Mouse (Mus musculus): ENCODE results near the gene Bcas1.

The Bcas1 gene

GRCm38 (mm10) chr2:170349096-170349495, 78.5 kb downstream of the Bcas1 start:
- no peak for DNase-seq (ENCODE audit: low spot score in 2 of 2)

GRCm38 (mm10) chr2:170347131-170347765, 80.4 kb downstream of the Bcas1 start:
- DNase-seq (ENCODE audit: low spot score in 2 of 2) = peak in 1 of 2 experiments; percentile 41

- DNase-seq (ENCODE audit: low spot score in 2 of 2) = no peak
Observed at GRCm38 (mm10) chr2:170345410-170345793, 82.2 kb downstream of the Bcas1 start.

DNA sequence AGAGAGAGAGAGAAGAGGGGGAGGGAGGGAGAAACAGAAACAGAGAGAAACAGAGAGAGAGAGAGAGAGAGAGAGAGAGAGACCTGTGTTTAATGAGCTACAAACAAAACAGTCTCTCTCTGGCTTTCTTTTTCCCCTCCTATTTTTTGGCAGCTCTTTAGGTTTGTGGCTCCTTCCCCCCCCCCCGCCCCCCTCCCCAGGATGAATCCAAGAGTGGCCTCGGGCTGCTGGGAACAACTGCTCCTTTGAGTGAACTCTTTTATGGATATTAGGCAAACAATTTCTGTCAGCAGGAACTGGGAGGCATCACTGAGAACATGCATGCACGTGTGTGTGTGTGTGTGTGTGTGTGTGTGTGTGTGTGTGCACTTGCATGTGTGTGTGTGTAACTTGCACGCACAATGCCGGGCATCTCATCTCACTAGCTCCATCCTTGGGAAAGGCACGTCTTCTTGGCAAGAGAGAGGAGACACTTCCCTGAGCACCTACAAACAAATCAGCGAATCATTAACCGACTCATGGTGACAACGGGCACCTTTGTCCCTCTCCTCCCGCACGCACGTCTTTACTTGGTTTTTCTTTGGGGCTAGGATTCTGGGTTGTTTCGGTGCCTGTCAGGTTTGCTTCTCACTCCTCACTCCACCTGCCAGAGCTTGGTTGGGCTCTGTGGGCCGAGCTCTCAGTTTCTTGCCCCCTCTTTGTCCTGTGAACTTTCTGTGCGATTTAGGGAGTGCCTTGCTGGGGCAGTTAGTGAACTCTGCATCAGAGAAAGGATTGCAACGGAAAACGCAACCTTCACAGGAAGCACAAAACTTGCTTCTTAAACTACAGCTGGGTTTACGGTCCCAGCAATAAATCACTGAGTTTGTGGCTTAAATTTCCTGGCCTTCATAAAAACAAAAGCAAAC, 82.9 kb downstream of the Bcas1 start:
- no peak for DNase-seq (ENCODE audit: low spot score in 2 of 2)

- DNase-seq (ENCODE audit: low spot score in 2 of 2) = no peak
Observed at GRCm38 (mm10) chr2:170343819-170344317, 83.8 kb downstream of the Bcas1 start.

DNA sequence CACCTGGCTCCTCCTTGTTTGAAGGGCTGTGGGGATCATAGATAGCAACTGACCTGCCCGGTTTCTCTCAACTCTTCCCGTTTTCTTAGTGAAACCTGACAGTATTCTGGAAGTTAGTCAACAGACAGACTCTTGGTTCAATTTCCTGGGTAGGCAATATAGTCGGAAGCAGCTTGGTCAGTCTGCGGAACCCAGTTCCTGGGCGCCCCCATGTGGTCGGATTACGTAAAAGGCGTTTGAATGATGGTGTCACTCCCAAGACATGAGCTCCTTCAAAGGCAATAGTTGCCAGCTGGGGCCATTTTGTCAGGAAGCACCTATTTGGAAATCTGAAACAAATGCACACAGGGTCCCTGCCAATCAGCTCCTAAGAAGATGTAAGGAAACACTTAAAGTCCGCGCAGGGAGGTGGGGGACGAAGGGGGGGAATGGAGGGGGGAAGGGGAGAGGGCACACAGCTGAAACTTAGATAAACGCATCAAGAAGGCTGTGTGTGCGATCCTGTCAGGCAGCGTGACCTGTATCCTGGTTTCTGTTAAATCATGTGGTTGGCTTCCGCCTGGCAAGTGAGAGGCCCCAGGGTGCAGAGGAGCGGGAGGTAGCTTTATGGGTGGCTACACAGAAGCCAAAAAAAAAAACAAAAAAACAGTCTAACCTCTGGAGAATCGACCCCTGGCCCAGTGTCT, 84.4 kb downstream of the Bcas1 start:
- DNase-seq (ENCODE audit: low spot score in 2 of 2) = peak; percentile 42 to 63

DNA sequence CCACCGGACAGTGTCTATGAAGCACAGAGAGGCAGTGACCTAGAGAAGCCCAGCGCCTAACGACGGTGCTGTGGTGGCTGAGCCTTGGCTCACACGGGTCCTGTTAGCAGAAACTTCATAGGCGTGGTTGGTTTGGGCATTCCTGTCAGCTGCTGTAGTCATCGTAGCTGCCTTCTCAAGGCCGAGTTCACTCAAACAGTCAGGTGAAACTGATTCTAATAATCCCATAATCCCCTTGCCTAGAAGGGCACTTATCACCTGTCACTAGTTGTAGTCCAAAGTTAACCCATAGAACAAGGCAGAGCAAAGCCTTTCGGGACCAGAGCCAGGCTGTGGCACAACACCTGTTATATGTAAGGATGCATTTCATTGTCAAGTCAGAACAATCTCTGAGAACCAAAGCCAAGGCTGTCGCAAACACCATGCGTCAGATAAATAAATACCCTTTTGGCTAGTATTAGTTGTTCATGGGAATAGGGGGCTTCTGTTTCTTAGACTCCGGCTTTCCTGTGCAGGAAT, 85.3 kb downstream of the Bcas1 start:
- DNase-seq (ENCODE audit: low spot score in 2 of 2) = no peak

- DNase-seq (ENCODE audit: low spot score in 2 of 2) = no peak
Observed at GRCm38 (mm10) chr2:170341179-170341578, 86.5 kb downstream of the Bcas1 start.

DNA sequence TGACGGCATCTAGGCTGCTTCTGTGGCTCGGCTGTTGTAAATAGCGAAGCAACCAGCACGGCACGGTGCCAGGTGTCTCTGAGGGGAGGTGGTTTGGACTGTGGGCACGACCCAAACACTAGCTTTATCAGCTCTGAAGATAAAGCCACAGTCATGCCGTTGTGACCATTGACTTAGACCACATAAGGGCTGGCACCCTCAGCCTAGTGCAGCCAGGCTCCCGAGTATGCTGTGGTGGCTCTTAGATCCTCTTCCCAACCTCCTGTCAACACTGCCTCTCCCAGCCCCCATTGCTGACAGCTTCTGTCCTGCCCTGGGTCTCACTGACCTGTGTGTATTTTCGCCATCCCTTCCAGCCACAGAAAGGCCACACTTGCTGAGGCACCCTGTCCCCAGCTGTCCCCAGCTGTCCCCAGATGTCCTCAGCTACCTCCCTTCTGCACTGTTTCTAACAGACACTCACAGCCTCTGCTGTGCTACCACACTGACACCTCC, 91.3 kb downstream of the Bcas1 start:
- no peak for DNase-seq (ENCODE audit: low spot score in 2 of 2)

DNA sequence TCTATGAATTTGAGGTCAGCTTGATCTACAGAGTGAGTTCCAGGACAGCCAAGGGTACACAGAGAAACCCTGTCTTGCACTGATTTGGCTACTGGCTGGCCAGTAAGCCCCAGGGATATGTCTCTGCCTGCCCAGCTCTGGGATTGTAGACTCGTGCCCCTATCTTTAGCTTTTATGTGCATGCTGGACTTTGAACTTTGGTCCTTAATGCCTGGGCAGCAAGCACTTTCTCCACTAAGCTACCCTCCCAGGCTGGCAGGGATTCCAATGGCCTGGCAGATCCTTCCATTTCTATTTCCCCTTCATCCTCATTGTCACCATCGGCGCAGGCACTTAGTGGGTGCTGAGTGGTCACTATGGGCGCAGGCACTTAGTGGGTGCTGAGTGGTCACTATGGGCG, 92.5 kb downstream of the Bcas1 start:
- DNase-seq (ENCODE audit: low spot score in 2 of 2) = no peak

DNA sequence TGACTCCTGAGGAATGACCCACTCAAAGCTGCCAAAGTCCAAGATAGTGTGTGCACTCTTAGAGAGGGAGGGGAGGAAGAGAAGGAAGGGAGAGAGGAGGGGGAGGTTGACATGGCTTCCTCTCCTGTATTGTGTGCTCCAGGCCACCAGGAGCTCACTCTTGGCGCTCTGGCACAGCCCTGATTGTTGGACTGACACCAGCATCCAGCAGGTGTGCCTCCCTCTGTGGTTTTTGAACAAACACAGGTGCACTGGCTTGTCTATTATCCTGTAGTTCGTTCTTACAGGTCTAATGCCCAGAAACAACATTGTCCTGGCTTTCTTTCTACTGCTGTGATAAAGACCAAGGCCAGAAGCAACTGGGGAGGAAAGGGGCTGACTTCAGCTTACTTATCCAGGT, 95.8 kb downstream of the Bcas1 start:
- DNase-seq (ENCODE audit: low spot score in 2 of 2) = no peak

DNA sequence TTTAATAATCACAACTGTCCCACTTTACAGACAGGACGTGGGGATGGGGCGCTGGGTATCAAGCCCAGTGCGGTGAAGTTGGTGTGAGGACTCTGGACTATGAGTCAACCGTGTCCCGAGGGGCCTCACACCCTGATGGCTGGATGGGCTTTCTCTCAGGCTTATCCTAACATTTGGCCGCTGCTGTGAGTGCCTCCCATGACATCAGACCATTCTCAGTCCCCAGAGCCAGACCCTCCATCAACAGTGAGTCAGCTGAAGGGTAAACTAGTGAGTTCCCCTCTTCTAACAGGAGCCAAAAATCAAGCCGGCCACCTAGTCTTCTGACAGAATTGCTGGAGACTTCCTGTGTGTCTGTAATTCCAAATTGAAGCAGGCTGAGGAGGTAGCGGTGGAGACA, 97.2 kb downstream of the Bcas1 start:
- no peak for DNase-seq (ENCODE audit: low spot score in 2 of 2)

DNA sequence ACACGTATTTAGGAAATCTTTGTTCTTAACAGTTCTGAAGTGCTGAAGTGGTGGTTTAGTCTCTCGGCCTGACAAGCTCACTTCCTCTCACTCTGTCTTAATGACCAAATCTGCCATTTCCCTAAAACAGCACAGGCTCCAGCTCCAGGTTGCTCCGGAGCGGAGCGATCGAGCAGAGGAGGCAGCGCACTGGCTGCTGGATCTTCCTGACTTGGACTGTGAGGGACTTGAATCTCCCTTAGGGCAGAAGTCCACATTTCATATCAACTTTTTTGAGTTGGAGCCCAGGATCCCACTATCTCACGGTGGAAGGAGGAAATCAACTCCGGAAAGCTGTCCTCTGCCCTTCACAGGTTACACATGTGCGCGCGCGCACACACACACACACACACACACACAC, 97.7 kb downstream of the Bcas1 start:
- DNase-seq (ENCODE audit: low spot score in 2 of 2) = no peak

DNA sequence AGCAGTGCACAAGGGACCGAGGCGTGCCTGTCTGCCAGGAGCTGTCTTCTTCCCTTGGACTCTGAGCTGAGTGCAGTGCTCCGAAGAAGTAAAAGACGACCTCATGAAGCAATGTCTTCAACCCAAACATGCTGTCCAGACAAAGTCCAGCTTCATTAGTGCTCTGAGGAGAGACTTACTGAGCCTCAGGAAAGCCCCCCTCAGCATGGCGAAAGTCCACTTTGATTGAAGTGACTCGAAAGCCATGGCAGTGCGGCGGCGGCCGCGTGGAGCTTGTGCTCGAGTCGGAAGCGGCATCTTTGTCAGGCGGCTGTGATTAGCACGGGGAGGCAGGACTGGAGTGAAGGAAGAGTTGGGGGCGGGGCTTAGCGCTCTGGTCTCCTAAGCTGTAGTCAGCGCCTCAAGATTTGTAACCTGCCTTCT, 103.7 kb downstream of the Bcas1 start:
- peak in 1 of 2 experiments; percentile 42 for DNase-seq (ENCODE audit: low spot score in 2 of 2)

DNA sequence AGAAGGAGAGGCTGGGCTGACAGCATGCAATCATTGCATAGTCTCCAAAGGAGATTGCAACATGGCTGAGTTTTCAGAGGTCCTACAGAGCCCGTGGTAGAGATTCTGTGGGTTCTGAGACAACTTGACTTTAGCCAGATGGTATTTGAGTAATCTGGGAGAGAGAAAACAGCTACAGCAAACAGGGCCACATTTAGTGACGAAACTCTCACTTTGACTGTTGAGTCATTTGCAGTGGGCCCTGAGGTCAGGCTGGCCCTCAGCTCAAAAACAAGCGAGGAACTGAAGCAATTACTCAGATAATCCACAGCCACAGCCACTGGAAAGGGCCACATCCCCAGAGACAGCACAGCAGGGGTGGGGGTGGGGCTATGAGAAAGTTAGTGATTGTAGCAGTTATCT, 105.6 kb downstream of the Bcas1 start:
- no peak for DNase-seq (ENCODE audit: low spot score in 2 of 2)

GRCm38 (mm10) chr2:170321579-170321978, 106.1 kb downstream of the Bcas1 start:
- no peak for DNase-seq (ENCODE audit: low spot score in 2 of 2)

GRCm38 (mm10) chr2:170319533-170320463, 107.8 kb downstream of the Bcas1 start:
- no peak for DNase-seq (ENCODE audit: low spot score in 2 of 2)

DNA sequence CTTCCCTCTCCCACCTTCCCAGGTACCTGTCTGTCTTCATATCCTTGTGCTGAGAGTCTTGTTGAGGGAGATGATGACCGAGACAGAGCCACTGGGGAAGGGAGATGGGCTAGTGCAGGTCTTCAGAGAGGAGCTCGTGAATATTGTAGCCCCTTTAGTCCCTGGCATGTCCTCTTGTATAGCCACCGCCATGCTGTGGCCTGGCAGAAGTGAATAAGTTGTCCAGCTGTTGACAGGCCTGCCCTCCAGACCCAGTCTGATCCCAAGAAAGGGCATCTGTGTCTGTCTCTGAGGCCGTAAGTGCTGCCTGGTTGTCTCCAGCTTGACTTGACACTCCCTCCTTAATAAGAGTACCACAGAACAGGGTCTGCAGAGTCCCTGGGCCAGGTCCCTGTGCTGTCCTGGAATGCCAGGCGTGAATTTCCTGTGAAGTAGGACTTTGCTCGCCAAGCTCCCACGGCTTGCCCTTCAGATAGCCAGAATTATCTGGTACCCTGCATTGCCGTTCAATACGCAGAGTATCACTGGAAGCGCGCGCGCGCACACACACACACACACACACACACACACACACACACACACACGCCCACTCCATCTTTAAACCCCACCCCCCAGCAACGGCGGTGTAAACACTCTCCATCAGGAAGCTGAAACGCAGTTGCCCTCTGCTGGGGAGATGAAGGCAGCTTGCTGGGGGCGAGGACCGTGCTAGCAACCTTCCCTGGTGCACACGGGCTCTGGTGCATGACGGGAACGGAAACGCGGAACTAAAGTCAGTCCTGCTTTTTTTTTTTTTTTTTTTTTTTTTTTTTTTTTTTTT, 108.7 kb downstream of the Bcas1 start:
- peak; percentile 82 to 85 for DNase-seq (ENCODE audit: low spot score in 2 of 2)

GRCm38 (mm10) chr2:170316774-170317173, 110.9 kb downstream of the Bcas1 start:
- DNase-seq (ENCODE audit: low spot score in 2 of 2) = no peak

- DNase-seq (ENCODE audit: low spot score in 2 of 2) = no peak
Observed at GRCm38 (mm10) chr2:170316344-170316743, 111.3 kb downstream of the Bcas1 start.

All from frontal cortex, postnatal 10 days (tissue).